ENCODE assay signal across 15 mouse cellular contexts in genomic region chr11:31138394-31138793, GRCm38 (mm10). TPM values are rescaled to one million over a fixed set of nuclear protein-coding genes. Genes with fewer than 3 reads are reported as not detected.
"Had no signal": no experiment of that assay in that cellular context is flagged by ENCODE, and none has a peak within 500 bp of the region (broad histone marks: within the 10 kb centered on the region; RNA-seq: fewer than 3 reads in every experiment).

No protein-coding gene starts in this region.

RNA-seq across cellular contexts. Expression of gene Gm17332, which starts 43.9 kb away (rescaled TPM):
- total RNA-seq: heart, postnatal 10 days; heart, postnatal 14 days; heart, postnatal 25 days; heart, postnatal 36 days; heart, postnatal 4 days; hematopoietic stem cell, adult 5-6 weeks; hindbrain, postnatal 0 days; layer of hippocampus, adult 18-20 months; layer of hippocampus, adult 2 months; layer of hippocampus, adult 8-10 months; layer of hippocampus, postnatal 10 days; layer of hippocampus, postnatal 14 days; layer of hippocampus, postnatal 25 days; layer of hippocampus, postnatal 36 days; left cerebral cortex, adult 18-20 months had no signal
